Mouse (Mus musculus): ENCODE measurements around the gene Fam198b.
"Not testable (repeated sequence)": the region's sequence is repeated elsewhere in the genome, so short reads cannot be mapped to it uniquely, and the experiment has no call there.

Gene Fam198b

GRCm38 (mm10) chr3:79925950-79926697, 41.8 kb downstream of the Fam198b start:
- DNase-seq (ENCODE audit: low spot score) = no peak

- DNase-seq (ENCODE audit: low spot score) = no peak
Measured at GRCm38 (mm10) chr3:79927050-79927449, 42.7 kb downstream of the Fam198b start.

DNA sequence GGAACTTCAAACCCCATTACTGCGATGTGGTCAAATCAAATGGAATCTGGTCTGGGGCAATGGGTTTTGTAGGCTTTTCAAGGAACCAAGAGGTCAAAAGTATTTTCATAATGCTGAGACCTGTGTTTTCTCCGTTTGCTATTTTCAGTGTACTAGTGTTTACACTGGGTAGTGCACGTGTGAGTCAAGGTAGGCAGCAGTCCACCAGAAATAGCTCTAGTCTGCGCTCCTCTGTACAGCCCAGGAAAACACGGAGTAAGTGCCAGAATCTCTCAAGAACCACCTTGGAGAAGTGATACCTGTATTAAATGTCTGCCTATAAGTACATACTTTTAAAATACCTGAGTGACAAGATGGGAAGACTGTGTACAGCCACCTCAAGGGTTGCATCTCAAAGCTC, 44.1 kb downstream of the Fam198b start:
- no peak for DNase-seq (ENCODE audit: low spot score)

- DNase-seq (ENCODE audit: low spot score) = no peak
Measured at GRCm38 (mm10) chr3:79930141-79930744, 45.9 kb downstream of the Fam198b start.

DNA sequence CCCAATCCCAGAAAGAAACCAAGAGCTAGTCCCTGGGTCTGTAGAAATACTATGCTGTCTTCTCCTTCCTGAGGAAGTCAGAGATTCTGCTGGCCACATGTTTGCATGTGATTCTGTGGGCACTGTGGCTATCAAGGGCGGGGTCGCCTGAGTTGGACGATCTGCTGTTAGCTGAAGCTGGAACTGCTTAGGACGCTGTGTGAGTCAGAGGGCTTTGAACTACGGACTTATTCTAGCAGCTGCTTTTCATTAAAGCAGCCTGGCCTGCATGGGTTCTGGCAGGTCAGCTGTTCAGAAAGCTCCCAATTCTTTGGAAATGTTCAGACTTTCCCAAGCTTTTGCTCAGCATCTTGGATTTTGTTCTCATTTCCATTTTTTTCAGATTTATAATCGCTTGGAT, 51.9 kb downstream of the Fam198b start:
- DNase-seq (ENCODE audit: low spot score) = no peak

DNA sequence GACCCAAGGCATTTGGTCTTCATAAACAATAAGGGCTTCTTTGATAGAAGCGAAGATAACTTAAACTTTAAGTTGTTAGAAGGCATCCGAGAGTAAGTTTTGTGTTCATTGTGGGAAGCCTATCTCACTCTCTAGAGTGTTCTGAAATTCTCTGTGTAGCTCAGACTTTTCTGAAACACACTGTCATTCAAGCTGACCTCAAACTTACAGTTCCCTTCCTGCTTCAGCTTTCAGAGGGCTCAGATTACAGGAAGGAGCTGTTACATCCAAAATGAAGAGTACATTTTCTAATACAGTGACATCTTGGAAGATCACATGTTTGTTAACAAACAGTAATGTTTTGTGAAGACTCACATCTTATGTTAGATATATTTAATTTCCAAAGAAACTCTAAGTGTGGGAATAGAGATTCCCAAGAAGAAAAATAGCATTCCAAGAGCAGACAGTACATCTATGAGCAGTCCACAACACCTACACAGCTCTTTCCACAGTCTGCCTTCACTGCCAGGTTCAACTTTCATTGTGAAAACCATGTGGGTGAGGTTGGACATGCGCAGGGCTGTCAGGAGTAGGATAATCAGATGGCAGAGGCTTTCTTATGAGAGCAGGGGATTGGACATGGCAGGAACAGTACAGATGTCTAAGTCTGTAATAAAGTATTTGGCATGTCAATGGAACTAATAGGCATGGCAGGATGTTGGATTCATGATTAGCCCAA, 52.6 kb downstream of the Fam198b start:
- no peak for DNase-seq (ENCODE audit: low spot score)

GRCm38 (mm10) chr3:79947736-79948135, 63.4 kb downstream of the Fam198b start:
- DNase-seq (ENCODE audit: low spot score) = no peak

- no peak for DNase-seq (ENCODE audit: low spot score)
Measured at GRCm38 (mm10) chr3:79948151-79948550, 63.8 kb downstream of the Fam198b start.

- no peak for DNase-seq (ENCODE audit: low spot score)
Measured at GRCm38 (mm10) chr3:79953164-79953759, 68.9 kb downstream of the Fam198b start.

GRCm38 (mm10) chr3:79955262-79955661, 70.9 kb downstream of the Fam198b start:
- DNase-seq (ENCODE audit: low spot score) = no peak

GRCm38 (mm10) chr3:79956792-79957191, 72.5 kb downstream of the Fam198b start:
- DNase-seq (ENCODE audit: low spot score) = no peak

DNA sequence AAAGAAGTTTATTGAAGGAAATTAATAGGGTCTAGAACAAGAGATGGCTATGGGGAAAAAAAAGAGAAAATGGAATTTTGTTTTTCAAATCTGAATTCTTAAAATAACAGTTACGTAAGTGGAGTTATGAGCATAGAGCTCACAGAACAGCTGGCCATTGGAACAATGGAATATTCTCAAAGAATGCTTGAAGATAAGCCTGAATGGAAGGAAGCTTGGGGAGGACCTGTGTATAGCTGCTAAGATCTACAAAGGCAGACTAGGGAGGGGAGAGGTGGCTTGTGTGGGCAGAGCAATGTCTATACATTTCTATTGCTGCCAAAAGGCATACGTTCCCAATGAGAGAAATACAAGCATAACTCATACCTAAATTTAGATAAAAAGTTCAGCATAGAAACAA, 73.4 kb downstream of the Fam198b start:
- no peak for DNase-seq (ENCODE audit: low spot score)

GRCm38 (mm10) chr3:79966709-79967108, 82.4 kb downstream of the Fam198b start:
- no peak for DNase-seq (ENCODE audit: low spot score)

GRCm38 (mm10) chr3:79967346-79967745, 83.0 kb downstream of the Fam198b start:
- DNase-seq (ENCODE audit: low spot score) = no peak

- DNase-seq (ENCODE audit: low spot score) = no peak
Measured at GRCm38 (mm10) chr3:79968426-79968825, 84.1 kb downstream of the Fam198b start.

DNA sequence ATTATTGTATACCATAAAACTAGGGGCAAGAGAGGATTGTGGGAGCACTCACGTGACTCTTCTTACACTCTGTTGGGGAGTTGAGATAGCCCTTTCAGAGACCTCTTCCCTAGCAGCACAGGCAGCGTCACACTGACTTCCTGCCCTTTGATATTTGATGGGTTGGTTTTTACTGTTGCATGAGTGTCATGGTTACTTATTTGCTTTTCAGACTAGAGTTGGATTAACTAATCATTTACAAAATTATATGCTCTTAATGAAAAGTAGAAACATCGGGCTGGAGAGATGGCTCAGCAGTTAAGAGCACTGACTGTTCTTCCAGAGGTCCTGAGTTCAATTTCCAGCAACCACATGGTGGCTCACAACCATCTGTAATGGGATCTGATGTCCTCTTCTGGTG, 85.2 kb downstream of the Fam198b start:
- not testable (repeated sequence) for DNase-seq (ENCODE audit: low spot score)

DNA sequence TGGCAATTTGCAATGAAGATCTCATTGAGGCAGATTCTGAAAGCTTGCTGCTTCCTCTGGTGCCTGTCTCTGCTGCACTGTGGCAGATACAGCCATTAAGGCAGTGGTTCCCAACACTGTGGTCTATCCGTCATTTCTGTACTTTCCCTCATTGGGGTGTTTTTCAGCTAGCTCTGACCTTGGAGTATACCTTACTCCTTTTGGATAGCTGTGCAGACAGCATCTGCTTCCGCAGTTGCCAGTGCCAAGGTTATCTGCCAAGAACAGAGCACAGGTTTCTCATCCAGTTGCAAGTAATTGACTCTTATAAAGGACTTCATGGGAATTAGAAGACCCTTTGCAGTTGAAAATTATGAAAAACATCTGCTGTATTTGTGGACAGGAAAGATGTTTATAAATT, 85.7 kb downstream of the Fam198b start:
- DNase-seq (ENCODE audit: low spot score) = no peak

DNA sequence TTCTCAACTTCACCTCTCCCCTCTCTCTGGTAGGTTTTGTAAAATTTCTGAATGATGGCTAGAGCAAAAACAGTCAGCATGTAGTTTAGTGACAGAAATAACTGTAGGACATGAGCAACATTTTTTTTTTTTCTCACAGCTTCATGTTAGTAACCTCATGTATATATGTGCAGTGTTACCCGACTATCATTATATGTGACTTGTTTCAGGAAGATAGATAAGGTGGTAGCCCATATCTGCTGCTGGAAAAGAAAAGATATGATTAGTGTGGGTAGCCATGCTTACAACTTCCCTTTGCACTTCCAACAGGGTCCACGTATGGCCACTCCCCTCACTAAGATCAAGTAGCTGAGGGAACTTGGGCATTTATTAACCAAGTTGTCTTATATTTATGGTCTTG, 86.2 kb downstream of the Fam198b start:
- no peak for DNase-seq (ENCODE audit: low spot score)

- no peak for DNase-seq (ENCODE audit: low spot score)
Measured at GRCm38 (mm10) chr3:79971542-79971941, 87.2 kb downstream of the Fam198b start.

GRCm38 (mm10) chr3:79976786-79977185, 92.5 kb downstream of the Fam198b start:
- DNase-seq (ENCODE audit: low spot score) = no peak

DNA sequence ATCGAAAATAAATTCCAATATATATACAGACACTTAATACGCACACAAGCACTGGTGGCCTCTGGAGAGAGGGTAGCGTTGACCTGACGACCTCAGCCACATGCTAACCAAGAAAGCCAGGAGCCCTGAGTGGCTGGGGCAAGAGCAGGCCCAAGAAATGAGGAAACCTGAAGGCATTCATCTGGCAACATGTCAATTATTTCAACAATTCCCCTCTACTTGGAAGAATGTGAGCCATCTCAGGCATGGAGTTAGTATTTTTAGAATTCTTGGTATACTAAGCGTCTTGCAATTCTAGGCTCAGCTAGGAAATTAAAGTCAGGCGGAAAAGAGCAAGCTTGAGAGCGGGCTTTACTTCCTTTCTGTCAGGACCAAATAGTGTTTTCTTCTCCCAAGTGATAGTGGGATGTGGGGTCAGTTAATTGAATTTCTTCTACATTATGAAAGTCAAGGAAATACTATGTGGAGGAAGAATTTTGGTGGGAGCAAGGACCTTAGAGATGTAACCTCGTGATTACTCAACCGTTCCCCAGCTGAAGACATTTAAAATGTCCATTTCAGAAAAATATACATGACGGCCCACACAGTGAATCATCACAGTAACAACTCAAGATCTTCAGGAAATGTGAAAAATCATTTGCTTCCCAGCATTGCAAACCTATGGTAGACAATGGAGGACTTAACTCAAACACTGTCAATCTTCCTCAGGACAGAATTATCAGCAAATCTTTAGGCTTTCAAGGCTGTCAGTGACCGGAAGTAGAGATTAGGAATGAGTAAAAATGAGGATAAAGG, 93.5 kb downstream of the Fam198b start:
- DNase-seq (ENCODE audit: low spot score) = no peak

GRCm38 (mm10) chr3:79980714-79981113, 96.4 kb downstream of the Fam198b start:
- no peak for DNase-seq (ENCODE audit: low spot score)

Measured in urinary bladder, postnatal 10 days (tissue).